Mouse (Mus musculus): Measurements from ENCODE around the gene Astn2.
A peak's percentile ranks its signal among the peaks of the same experiment; 100 is the strongest.

The Astn2 gene

GRCm38 (mm10) chr4:65548561-65548960 lies 855.9 kb downstream of the Astn2 start:
- peak; percentile 69 for DNase-seq (ENCODE audit: low spot score)

- DNase-seq (ENCODE audit: low spot score), result no peak
Measured at GRCm38 (mm10) chr4:65545582-65545981, 858.8 kb downstream of the Astn2 start.

- peak; percentile 7 for DNase-seq (ENCODE audit: low spot score)
Measured at GRCm38 (mm10) chr4:65532071-65532736, 872.2 kb downstream of the Astn2 start.

GRCm38 (mm10) chr4:65531621-65532020 lies 872.8 kb downstream of the Astn2 start:
- DNase-seq (ENCODE audit: low spot score), result peak; percentile 12

- peak; percentile 14 for DNase-seq (ENCODE audit: low spot score)
Measured at GRCm38 (mm10) chr4:65530901-65531300, 873.5 kb downstream of the Astn2 start.

GRCm38 (mm10) chr4:65508101-65508500 lies 896.3 kb downstream of the Astn2 start:
- peak; percentile 91 for DNase-seq (ENCODE audit: low spot score)

GRCm38 (mm10) chr4:65506870-65507269 lies 897.5 kb downstream of the Astn2 start:
- DNase-seq (ENCODE audit: low spot score), result no peak

- peak; percentile 98 for DNase-seq (ENCODE audit: low spot score)
Measured at GRCm38 (mm10) chr4:65496463-65496834, 908.0 kb downstream of the Astn2 start.

GRCm38 (mm10) chr4:65495705-65496462 lies 908.5 kb downstream of the Astn2 start:
- DNase-seq (ENCODE audit: low spot score), result no peak

GRCm38 (mm10) chr4:65491541-65491940 lies 912.9 kb downstream of the Astn2 start:
- no peak for DNase-seq (ENCODE audit: low spot score)

GRCm38 (mm10) chr4:65489711-65490110 lies 914.7 kb downstream of the Astn2 start:
- DNase-seq (ENCODE audit: low spot score), result no peak

- peak; percentile 67 for DNase-seq (ENCODE audit: low spot score)
Measured at GRCm38 (mm10) chr4:65481632-65482031, 922.8 kb downstream of the Astn2 start.

GRCm38 (mm10) chr4:65477106-65477505 lies 927.3 kb downstream of the Astn2 start:
- DNase-seq (ENCODE audit: low spot score), result peak; percentile 90

GRCm38 (mm10) chr4:65475925-65476560 lies 928.4 kb downstream of the Astn2 start:
- DNase-seq (ENCODE audit: low spot score), result peak; percentile 67

- peak; percentile 76 for DNase-seq (ENCODE audit: low spot score)
Measured at GRCm38 (mm10) chr4:65473141-65473540, 931.3 kb downstream of the Astn2 start.

- DNase-seq (ENCODE audit: low spot score), result no peak
Measured at GRCm38 (mm10) chr4:65449171-65449570, 955.2 kb downstream of the Astn2 start.

- DNase-seq (ENCODE audit: low spot score), result no peak
Measured at GRCm38 (mm10) chr4:65441746-65442145, 962.7 kb downstream of the Astn2 start.

GRCm38 (mm10) chr4:65430804-65431203 lies 973.6 kb downstream of the Astn2 start:
- no peak for DNase-seq (ENCODE audit: low spot score)

- DNase-seq (ENCODE audit: low spot score), result no peak
Measured at GRCm38 (mm10) chr4:65427480-65427879, 976.9 kb downstream of the Astn2 start.

- DNase-seq (ENCODE audit: low spot score), result peak; percentile 86
Measured at GRCm38 (mm10) chr4:65426437-65426836, 978.0 kb downstream of the Astn2 start.

GRCm38 (mm10) chr4:65423068-65423625 lies 981.3 kb downstream of the Astn2 start:
- no peak for DNase-seq (ENCODE audit: low spot score)

- DNase-seq (ENCODE audit: low spot score), result no peak
Measured at GRCm38 (mm10) chr4:65421272-65421671, 983.1 kb downstream of the Astn2 start.

GRCm38 (mm10) chr4:65420511-65420931 lies 983.9 kb downstream of the Astn2 start:
- peak; percentile 66 for DNase-seq (ENCODE audit: low spot score)
